Mouse (Mus musculus) spleen, postnatal 14 days (tissue): ENCODE data around the gene Dpt.
"Not testable (repeated sequence)": the region's sequence is repeated elsewhere in the genome, so short reads cannot be mapped to it uniquely, and the experiment has no call there.

ENCODE experiments used
- DNase-seq, 2 experiments: peaks; one replicate each; pipeline ENCODE4 v3.0.0; 2021 to 2022; ENCODE audit warnings: low spot score in 2 of 2

Gene Dpt

DNA sequence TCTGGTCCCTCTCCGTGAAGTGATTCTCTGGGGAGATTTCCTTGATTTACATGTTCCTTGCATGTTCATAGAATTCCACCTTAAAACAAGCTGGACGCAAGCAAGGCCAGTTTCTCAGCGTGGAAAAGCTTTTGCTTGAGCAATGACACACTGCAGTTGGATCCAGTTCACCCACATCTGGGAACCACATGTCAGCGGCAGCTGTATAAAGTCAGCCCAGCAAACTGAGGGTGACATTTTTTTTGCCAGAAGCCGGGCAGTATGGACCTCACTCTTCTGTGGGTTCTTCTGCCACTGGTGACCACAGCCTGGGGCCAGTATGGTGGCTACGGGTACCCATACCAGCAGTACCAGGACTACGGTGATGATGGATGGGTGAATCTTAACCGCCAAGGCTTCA lies at the start of gene Dpt:
TSS of gene Dpt (plus strand) at position 174 of the 400 bp plus-strand sequence.
- DNase-seq: no peak

DNA sequence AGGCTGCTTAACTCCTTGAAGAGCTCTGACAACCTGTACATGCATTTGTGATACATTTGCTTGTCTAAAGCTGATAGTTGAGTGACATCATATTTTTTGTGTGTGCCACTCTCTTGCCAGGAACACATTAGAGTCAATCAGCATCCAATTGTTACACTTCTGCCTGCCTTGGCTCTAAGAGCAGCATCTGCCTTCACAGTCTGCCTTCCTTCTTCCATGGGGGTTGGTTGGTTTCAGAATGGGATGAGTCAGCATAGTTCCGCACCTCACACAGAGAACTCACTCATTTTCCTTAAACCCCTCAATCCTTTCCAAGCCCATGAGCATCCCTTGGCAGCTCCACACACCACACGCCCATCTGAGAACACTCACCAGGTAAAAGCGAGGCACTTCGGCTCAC lies 42.7 kb upstream of the Dpt start:
- no peak for DNase-seq

DNA sequence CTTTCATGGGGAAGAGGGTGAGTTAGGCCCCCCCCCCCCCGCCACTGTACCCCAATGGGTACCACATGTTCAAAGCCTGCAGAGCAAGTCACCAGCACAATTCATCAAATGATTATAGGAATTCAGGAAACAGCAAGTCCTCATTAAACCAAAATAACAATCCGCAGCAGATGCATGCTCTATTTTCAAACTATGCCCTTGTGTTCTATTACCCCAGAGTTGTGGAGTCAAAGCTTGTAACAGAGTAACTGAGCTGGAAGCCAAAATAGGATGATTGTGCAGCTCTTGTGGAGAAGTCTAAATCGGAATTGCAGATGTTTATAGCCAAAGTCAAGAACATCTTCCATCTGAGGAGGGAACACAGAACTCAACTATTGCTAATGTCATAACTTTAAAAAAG lies 40.8 kb upstream of the Dpt start:
- DNase-seq: no peak

DNA sequence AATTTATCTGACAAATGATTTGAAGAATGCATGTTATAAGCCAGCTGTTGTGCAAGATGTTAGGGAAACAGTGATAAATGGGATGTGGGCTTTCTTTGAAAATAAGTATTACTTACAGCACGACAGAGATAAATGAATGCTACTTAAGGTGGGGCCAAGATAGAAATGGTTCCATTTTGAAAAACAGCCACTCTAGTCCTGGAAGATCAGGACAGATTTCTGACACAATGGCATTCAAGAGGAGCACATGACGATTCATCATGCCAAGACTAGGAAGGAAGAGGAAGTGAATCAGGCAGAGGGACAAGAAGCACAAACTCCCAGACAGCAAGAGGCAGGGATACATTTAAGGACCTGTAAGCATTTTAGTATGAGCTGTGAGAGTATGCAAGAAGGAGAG lies 39.5 kb upstream of the Dpt start:
- DNase-seq: no peak

DNA sequence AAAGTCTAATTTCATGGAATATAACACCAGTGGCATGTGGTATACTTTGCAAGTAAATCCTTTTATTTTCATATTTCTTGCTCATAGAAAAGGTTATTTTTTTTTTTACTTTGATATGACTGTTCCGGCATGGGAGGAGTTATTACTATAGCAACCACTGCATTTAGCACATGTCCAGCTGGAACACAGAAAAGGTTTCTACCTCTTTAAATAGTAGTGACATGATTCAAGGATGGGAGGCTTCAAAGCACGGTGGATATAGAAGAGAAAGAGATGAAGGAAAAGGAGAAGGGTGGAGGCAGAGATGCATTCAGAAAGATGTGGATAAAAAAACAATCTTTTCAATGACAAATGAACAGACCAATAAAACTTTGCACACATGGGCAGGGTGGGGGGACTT lies 38.0 kb upstream of the Dpt start:
- no peak for DNase-seq

DNA sequence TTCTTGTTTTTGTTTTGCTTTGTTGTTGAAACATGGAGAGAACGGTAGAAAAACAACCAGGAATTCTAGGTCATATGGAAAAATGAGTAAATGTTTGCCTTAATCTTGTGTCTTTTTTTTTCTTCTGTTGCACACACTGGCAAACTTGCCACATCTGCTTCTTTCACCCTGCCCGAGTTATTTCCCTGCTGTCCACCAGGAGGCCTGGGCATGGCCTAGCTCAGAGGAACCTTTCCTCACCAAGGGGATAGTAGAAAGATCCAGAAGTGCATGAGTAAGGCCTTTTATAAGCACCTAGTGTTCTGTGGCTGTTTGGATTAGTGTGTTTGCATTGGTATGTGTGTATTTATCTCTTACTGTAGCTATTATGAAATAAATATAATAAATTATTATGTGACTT lies 34.2 kb upstream of the Dpt start:
- peak in 1 of 2 experiments; percentile 4 for DNase-seq

DNA sequence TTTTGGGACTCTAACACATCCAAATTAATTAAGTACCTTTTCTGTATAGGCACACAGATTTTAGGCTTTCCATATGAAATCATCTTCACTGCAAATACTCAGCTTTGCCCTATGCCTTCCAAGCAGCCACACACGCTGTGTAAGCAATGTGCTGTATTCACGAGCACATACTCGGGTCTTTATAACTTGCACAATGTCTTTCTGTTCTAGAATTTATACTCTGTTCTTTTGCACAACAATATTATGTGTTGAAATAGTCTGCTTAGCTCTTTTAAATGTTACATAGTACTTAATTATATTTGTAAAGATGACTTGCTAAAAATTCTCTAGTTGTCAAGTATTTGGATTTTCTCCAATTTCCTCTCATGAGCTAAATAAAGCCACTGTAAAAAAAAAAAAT lies 29.8 kb upstream of the Dpt start:
- no peak for DNase-seq

DNA sequence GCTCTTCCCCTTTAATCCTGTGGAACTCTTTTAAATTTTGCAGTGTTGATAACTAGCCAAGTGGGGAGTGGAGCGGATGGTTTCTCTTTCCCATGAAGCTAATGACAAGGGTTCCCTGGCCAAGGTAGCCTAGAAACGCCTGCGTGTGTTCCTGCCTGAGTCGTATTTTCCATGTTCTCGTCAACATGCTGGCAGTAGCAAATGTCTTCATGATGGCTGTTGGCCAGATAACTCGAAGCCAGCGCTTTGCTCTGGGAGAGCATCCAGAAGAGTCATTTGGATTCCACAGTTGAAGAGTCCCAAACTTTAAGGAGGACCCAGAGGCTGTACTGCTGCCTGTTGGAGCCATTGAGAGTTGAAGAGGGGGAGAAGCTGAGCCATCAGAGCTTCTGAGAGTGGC lies 25.8 kb upstream of the Dpt start:
- no peak for DNase-seq

DNA sequence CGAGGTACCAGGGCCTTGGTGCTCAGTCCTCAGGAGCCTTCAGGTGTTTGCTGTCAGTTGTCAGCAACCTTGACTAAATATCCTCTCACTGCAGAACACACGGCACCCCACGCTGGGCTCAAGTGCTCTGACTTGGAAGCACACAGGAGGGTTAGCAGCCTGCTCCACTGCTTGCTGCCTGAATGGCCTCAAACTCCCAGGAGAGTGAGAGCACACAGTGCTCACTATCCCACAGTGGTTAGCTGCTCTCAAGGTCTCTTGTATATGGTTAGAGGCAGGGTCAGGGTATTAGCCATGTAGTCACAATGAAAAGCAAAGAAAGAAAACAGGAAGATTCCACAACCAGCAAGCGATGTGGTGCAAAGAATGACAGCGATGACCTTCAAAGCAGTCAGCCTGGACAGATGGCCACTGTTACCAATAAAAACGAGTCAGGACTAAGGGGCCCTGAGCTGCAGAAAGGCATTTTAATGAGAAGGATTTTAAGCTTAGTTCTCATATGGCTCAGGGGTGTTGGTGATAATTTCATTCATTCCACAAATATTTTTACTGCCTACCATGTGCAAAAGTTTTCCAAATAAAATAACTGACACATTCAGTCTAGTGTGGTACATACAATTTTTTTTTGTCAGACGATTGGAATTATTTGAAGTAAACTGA lies 15.5 kb upstream of the Dpt start:
- no peak for DNase-seq

DNA sequence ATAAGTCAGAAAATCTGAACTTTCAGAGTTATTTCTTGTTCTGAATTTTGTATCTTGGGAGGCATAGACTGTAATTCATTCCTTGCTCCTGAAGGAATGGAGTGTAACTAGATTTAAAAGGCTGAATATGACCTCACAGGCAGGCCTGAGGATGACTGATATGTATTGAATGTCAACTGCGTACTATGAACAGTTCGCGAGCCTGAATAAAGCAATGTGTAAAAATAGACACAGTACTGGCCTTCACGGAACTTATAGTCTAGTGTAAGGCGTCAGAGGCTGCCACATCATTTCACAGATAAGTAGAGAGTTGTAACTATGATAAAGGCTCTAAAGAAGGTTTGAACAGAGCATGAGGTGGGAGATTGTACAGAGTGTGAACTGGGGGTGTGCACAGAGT lies 10.3 kb upstream of the Dpt start:
- no peak for DNase-seq

DNA sequence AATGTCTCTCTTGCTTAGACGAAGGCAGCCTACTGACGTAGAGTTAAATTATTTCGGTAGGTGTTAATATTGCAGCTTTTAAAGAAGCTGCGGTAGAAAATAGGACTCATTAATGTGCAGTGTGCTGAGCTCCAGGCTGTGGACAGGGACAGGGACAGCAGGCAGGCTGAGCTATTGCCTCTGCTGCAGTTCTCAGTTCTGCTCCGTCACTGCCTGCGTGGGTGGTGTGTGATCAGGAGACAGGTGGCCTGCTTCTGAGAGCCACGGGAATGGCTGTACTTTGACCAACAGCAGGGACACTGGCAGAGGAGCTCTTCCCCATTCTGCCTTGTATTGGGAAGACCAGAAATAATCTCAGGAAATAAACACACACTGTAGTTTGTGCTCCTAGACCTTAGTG lies 8.7 kb upstream of the Dpt start:
- DNase-seq: no peak

DNA sequence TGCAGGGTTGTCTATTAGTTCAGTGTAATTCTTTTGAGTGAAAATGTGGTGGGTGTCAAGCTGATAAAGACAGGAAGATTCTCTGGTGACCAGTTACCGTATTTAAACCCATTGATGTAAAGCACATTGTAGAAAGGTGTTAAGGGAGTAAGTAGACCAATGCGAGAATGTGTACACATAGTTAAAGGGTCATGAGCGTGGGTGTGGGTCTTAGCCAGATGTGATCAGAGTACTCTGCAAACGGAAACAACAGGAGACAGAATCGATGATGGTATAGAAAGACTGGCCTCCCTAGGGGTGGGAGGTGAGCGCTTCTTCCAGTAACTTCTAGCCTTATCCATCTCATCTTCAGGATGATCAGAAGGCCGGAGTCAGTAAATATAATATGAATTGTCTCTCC lies 8.2 kb upstream of the Dpt start:
- no peak for DNase-seq

DNA sequence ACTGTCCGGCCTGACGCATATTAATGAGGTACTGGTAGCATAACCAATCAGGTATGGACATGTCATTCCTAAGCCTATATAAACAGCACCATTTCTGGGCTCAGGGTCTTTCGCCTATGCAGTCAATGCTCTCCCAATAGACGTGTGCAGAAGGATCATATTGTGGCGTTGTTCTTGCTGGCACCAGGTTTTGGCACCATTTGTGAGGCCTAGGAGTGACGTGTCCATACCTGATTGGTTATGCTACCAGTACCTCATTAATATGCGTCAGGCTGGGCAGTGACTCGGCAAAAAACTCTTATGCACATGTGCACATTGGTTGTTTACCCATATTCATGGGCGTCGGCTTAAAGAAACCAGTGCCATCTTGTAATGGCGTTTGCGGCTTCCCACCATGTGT lies 6.1 kb upstream of the Dpt start:
- not testable (repeated sequence) for DNase-seq

DNA sequence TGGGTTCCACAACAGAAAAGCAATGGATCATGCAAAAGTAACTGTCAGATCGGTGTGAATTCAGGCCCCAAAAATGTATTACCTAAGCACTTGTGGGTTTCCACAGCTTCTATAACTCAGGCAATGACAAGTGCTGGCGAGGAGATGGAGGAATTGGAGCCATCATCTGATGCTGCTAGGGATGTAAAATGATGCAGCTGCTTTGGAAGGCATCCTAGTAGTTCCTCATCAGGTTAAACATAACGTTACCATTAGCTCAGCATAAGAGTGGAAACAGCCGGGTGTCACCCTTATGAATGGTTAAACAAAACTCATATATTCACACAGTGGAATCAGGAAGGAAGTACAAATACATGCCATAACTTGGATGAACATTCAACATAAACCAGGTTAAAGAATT lies 3.4 kb upstream of the Dpt start:
- DNase-seq: no peak

DNA sequence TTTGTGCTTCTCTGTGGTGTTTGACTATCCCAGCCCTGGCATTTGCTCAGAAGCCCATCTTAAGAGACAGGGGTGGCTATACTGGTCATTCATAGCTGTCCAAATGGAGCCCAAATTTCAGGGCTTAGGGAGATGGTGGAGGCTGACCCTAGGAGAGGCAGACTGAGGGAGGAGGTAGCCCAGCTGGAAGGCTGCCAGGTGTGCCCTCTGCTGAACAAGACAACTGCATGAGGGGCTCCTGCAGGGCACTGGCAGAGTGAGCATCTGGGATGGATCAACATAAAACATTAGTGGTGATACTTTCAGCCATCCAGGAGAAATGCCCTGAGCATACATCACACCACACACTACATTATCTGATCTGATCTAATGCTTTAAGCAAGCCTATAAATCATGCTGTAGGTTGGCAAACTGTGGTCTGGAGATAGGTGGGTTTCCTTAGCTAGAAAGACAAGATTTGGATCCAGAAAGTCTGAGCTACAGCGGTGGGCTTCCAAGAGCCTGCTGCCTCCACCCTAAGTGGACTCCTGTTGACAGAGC lies 1.4 kb downstream of the Dpt start:
- no peak for DNase-seq

DNA sequence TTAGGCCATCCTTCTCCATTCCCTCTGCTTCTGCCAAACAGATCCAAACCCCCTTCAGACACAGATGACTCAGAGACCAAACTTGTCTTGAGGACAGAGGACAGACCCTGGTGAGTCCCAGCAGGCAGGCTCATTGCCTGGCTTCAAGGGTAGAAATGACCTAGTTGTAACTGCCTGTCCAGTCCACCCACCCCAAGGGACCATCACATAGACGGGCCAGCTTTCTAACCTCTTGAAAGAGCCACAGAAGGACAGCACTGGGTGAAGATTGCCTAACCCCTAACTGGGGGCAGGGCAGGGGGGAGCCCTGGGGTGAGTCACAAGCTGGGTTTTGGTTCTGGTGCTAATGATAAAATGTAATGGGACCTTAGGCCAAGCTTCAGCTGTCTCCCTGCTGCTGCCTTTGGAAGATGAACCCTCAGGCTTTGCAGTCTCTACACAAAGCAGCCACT lies 2.1 kb downstream of the Dpt start:
- DNase-seq: no peak

DNA sequence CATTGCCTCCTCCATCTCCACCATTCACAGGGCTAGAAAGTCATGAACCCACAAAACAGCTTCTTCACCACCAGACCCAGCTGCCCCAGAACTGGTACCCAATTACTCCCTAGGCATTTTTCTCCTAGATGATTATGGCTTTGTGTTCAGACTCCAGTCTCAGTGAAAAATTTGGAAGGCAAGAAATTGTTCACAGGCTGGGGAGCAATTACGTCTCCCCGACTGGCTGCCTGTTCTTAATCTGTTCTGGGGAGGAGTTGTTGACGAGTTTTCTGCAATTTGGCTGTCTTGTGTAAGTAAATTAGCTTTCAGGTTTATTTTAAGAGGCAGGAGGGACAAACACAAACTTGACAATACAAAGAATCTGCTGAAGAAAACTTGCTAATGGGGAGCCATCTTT lies 2.7 kb downstream of the Dpt start:
- no peak for DNase-seq

DNA sequence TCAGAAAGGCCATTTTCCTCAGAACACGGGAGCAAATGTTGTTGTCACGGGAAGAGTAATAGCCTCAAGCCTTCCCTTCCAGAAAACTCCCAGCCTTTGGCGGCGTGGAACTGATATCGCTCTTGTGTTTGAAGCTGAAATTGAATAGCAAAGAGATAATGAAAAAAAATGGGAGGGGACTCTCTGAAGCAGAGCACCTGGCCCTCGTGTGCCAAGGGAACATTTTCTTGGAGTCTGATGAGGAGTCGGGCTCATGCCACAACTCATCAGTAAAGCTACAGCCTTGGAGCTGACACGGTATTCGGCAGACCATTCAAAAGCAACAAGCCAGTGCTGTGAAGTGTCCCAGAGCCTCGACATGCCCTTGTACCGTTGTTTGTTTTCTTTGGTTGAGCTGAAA lies 7.8 kb downstream of the Dpt start:
- DNase-seq: no peak

DNA sequence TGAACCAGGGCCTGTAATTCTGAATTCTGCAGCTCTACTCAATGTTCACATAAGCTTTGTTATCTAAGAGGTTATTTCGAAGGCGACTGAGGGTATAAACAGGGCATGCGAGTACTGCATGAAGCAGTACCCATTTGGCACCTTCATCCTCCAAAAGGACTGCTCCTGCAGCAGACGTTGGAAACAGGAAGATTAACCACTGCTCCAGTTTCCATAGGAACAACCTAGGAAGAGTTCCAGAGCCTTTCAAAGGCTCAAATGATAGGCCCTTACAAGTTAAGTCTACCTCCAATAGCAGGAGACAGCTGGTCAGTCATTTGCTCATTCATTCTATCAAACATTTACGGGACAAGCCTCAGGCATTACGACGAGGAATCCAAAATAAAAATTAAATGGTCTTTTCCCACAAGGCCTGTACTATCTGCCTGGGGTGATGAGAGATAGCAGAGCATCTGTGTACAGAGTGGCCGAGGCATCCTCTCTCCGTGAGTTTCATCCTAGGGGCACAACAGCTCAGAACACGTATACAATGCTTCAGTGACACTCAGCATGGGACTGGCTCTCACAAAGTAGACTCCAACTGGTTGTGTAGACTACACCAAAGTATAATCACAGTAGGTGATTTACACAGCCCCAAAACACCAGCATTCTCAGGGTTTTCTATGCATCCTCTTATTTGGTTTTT lies 8.4 kb downstream of the Dpt start:
- DNase-seq: no peak

DNA sequence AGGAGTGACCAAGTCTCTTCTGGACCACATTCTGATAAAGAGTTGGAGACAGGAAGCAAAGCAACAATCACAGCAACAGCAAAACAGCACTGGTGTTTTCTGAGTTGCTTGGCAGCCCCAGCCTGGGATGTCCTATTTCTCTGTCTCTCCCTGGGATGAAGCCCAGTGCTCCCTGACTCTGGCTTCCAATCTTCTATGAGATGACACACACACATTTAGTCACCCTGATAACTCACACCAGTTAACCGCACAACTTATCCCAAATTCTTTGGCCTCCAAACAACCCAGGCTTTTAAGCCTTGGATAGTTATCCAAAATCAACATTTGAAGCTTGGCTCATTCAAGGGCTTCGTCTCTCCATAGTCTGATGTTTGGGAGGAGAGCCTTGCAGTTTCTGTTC lies 12.9 kb downstream of the Dpt start:
- DNase-seq: no peak

DNA sequence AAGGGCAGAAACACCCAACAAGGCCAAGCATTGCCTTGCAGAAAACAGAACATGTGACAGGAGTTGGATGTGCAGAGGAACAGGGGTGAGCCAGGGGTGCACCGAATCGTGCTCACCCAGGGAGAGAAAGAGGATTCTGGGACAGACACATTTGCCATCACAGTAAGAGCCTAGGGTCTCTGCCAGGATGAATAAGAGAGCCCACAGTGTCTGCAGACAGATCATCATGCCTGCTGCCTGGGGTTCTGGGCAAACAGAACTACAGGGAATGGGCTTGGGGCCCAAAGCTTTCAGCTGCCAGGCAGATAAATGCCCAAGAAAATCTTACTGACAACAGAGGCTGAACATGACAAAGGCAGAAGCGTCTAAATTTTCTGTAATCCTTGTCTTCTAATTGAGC lies 14.9 kb downstream of the Dpt start:
- DNase-seq: no peak

DNA sequence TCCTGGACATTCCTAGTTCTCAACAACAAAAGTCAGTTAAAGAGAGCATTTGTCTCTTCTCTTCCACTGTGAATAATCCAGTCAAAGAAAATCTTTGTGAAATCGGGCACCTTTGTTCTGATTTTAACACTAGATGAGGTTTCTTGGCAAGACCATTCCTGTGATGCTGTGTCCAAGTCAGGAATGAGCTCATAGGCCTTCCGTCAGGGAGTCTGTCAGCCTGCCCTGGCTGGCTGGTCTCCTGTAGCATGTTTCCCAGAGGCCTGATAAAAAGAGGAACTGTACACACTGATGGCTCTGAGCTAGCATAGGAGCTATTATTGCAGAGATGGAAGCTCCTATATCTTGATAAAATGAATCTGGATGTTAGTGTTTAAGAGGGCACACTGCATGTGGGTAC lies 17.8 kb downstream of the Dpt start:
- no peak for DNase-seq

DNA sequence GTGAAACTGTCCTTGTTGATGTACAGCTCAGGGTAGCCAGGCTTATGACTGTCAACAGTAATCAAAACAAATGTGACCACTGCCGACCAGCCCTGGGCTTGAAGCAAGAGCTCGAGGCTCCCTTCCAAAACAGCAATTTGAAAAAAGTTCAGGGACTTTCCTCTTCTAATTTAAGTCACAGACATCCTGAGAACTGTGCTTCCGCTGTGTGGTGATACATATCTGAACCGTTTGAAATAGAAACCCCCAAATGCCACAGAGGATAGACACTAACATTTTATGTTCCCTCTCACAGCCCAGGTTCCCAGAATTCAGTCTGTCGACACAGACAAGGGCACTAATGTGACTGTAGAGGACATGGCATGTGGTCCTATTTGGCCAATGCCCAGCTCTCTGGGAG lies 18.9 kb downstream of the Dpt start:
- no peak for DNase-seq

DNA sequence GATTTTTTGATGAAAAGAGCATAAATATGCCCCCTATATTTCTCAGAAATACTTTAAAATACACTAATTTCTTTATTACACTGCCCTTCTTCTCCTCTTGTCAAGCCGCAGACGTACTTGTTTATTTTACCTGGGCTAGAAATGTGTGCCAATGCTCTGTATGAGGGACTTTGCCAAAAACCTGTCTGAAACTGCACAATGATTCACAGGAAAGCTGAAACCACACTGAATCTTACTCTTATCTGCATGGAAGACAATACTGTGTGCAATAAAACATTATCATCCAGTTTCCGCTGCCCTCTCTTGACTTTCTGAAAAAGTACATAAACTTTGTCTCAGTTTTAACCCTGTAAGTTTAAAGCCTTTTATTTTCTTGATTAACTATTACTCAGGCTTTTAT lies 20.9 kb downstream of the Dpt start:
- DNase-seq: no peak
